Mouse (Mus musculus) kidney, adult 2 months (tissue): ENCODE data around the gene 2300009A05Rik. TPM values are rescaled to one million over a fixed set of nuclear protein-coding genes. Genes with fewer than 3 reads are reported as not detected.
A peak's percentile ranks its signal among the peaks of the same experiment; 100 is the strongest.

Experiments used
- DNase-seq: peaks from one replicate; pipeline ENCODE4 v3.0.0; 2021
- H3K27ac ChIP-seq: fragments of 200-500 bp; 2 replicates; pipeline ENCODE4 v1.5.1; 2012; ENCODE audit warnings: low read depth, low read length, control low read depth, inconsistent platforms; ENCODE audit not compliant: insufficient read depth
- H3K27me3 ChIP-seq: fragments of 200-500 bp; replicated peaks from 2 replicates; pipeline ENCODE4 v1.6.1; 2012; ENCODE audit warnings: mild to moderate bottlenecking, moderate library complexity, low read length, inconsistent platforms; ENCODE audit not compliant: control insufficient read depth, insufficient read depth
- H3K36me3 ChIP-seq: fragments of 200-500 bp; 2 replicates; pipeline ENCODE4 v1.6.1; 2012; ENCODE audit warnings: mild to moderate bottlenecking, moderate library complexity, low read length, inconsistent platforms; ENCODE audit not compliant: control insufficient read depth, insufficient read depth
- H3K4me1 ChIP-seq: fragments of 200-500 bp; 2 replicates; pipeline ENCODE4 v1.6.1; 2011; ENCODE audit warnings: low read length; ENCODE audit not compliant: control insufficient read depth, insufficient read depth
- H3K4me3 ChIP-seq: fragments of 200-500 bp; 2 replicates; pipeline ENCODE4 v1.5.1; 2011; ENCODE audit warnings: mild to moderate bottlenecking, low read depth, low read length, control low read depth; ENCODE audit not compliant: insufficient read depth
- CTCF ChIP-seq: fragments of 200-500 bp; conservative IDR thresholded peaks from 2 replicates; pipeline ENCODE4 v1.5.1; 2011; ENCODE audit warnings: low read depth, mild to moderate bottlenecking, control low read depth, low read length, moderate library complexity, mixed read lengths; ENCODE audit not compliant: insufficient read depth, insufficient read length
- POLR2A ChIP-seq: fragments of 200-500 bp; IDR thresholded peaks from one replicate; pipeline ENCODE4 v1.6.1; 2011; ENCODE audit warnings: low read depth, low read length, control low read depth
- WGBS: fragments of 180-500 bp; shearing (Covaris S2); methylation state at CpG from one replicate; pipeline ENCODE4 v1.1.7; 2018; 5-methylcytosine and 5-hydroxymethylcytosine counted together
- polyA plus RNA-seq: library from polyadenylated mRNA; depleted of rRNA; stranded (reverse); fragments of >200 nt; gene quantifications from 2 replicates; pipeline ENCODE4 v1.2.3, GENCODE M21; 2012; rRNA removed

The 2300009A05Rik gene
- polyA plus RNA-seq, 1 experiment, result 81.2 TPM

DNA sequence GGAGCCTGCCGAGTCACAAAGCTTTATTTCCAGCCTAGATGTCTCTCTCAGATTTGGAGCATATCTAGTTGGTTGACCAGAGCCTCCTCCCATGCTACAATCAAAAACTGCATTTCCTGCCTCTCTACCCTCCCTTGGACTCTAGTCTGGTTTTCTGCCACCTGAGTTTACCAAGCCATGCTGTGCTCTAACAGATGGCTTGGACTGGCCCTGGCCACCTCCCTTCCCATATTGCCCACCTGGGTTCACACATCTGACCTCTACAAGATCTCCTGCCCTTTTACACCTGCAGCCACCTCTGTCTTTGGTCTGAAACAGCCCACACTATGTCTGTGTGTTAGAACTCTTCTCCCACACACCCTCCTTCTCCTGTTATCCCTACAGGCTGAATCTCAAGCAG is 50.9 kb downstream of the 2300009A05Rik start:
- no peak for DNase-seq
- TF ChIP-seq POLR2A, result no peak
- TF ChIP-seq CTCF, result no peak
- H3K27me3 ChIP-seq, result no peaks in the 10 kb centered on the region
- H3K4me3 ChIP-seq, result no peak overlapping the region
- 91% methylated on average over 1 of the region's 1 CpGs for WGBS
- H3K27ac ChIP-seq, result no peak overlapping the region
- H3K4me1 ChIP-seq, result no peaks in the 10 kb centered on the region
- H3K36me3 ChIP-seq, result no peaks in the 10 kb centered on the region; the same call in 1 of the 2 replicates

DNA sequence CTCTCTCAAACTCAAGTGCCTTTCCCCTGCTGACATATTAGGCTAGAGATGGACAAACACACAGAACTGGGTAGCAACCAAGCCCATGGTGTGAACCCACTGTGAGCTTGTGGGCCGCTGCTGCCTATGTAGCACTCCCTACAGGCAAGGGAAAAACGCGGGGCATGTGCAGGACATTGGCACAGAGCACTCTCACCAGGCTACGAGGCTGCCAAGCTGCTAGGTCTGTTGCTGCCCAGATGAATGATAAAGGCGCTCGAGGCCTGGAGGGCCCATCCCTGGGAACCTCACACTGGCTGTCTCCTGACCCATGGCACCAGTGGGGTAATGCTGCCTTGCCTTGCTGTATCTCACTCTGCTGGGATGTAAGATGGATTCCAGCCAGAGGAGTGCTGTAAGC is 53.0 kb downstream of the 2300009A05Rik start:
- H3K36me3 ChIP-seq, result no peaks in the 10 kb centered on the region; the same call in 1 of the 2 replicates
- DNase-seq, result no peak
- no peaks in the 10 kb centered on the region for H3K27me3 ChIP-seq
- no peaks in the 10 kb centered on the region for H3K4me1 ChIP-seq
- no peak overlapping the region for H3K4me3 ChIP-seq
- H3K27ac ChIP-seq, result no peak overlapping the region
- TF ChIP-seq POLR2A (no peak), CTCF (0 out of 2 replicates have a peak, but pooled peaks have one; percentile 12)
- WGBS, result 67% methylated on average over 6 of the region's 6 CpGs

Other genes with a start within 250 kb of the 2300009A05Rik start
- gene Map2k5, start 21.3 kb downstream of the 2300009A05Rik start, polyA plus RNA-seq, result 34.3 and 38.9 TPM in 2 replicates
- gene Iqch, start 203.2 kb upstream of the 2300009A05Rik start, polyA plus RNA-seq, result 0.04 and 0.06 TPM in 2 replicates
- gene Aagab, start 203.4 kb upstream of the 2300009A05Rik start, polyA plus RNA-seq, result 15.7 and 18.3 TPM in 2 replicates